Mouse (Mus musculus) erythroblast, embryonic 14.5 days (primary cell): ENCODE measurements around the gene Gale. TPM values are rescaled to one million over a fixed set of nuclear protein-coding genes. Genes with fewer than 3 reads are reported as not detected.
A peak's percentile ranks its signal among the peaks of the same experiment; 100 is the strongest.
"Not testable (repeated sequence)": the region's sequence is repeated elsewhere in the genome, so short reads cannot be mapped to it uniquely, and the experiment has no call there.

Source experiments
- H3K27me3 ChIP-seq: 2 replicates; pipeline ENCODE4 v1.6.1; 2012; ENCODE audit warnings: inconsistent platforms; ENCODE audit not compliant: control insufficient read depth
- H3K36me3 ChIP-seq: 2 replicates; pipeline ENCODE4 v1.6.1; 2012; ENCODE audit warnings: mild to moderate bottlenecking, inconsistent platforms; ENCODE audit not compliant: control insufficient read depth
- H3K4me1 ChIP-seq: 2 replicates; pipeline ENCODE4 v1.6.1; 2012; ENCODE audit warnings: inconsistent platforms; ENCODE audit not compliant: control insufficient read depth
- H3K4me3 ChIP-seq: replicated peaks from 2 replicates; pipeline ENCODE3; 2012; ENCODE audit warnings: moderate library complexity, mild to moderate bottlenecking, inconsistent platforms
- H3K9me3 ChIP-seq: 2 replicates; pipeline ENCODE4 v1.6.1; 2012; ENCODE audit warnings: low read length, inconsistent platforms, mixed read lengths; ENCODE audit not compliant: control insufficient read depth
- GATA1 ChIP-seq: IDR thresholded peaks from 2 replicates; pipeline ENCODE4 v1.6.1; 2012; ENCODE audit warnings: low read length, inconsistent platforms, mixed read lengths
- TAL1 ChIP-seq: IDR thresholded peaks from 3 replicates; pipeline ENCODE4 v1.6.1; 2012; ENCODE audit warnings: low read length, inconsistent platforms, mixed read lengths
- polyA plus RNA-seq: library from polyadenylated mRNA; stranded (reverse); fragments of >175 nt; gene quantifications from 2 replicates; pipeline ENCODE4 v1.2.3, GENCODE M21; 2012

Gene Gale
- polyA plus RNA-seq, 1 experiment: 3.9 TPM

- H3K36me3 ChIP-seq: peaks cover 43% of the 10 kb centered on the region
- H3K4me1 ChIP-seq: peaks cover 61% of the 10 kb centered on the region
- TF ChIP-seq TAL1 (no peak), GATA1 (no peak)
- no peaks in the 10 kb centered on the region for H3K27me3 ChIP-seq
- no peak overlapping the region for H3K4me3 ChIP-seq
- H3K9me3 ChIP-seq: no peaks in the 10 kb centered on the region
Measured at GRCm38 (mm10) chr4:135938858-135939257, 24.7 kb upstream of the Gale start.

GRCm38 (mm10) chr4:135941026-135941425, 22.5 kb upstream of the Gale start:
- H3K4me3 ChIP-seq, H3K27me3 ChIP-seq, H3K9me3 ChIP-seq: not testable (repeated sequence)
- peaks cover 31% of the 10 kb centered on the region for H3K36me3 ChIP-seq
- peaks cover 47% of the 10 kb centered on the region for H3K4me1 ChIP-seq

GRCm38 (mm10) chr4:135942193-135942592, 21.3 kb upstream of the Gale start:
- no peaks in the 10 kb centered on the region for H3K27me3 ChIP-seq
- H3K4me3 ChIP-seq: no peak overlapping the region
- peaks cover 44% of the 10 kb centered on the region for H3K4me1 ChIP-seq
- no peaks in the 10 kb centered on the region for H3K9me3 ChIP-seq
- TF ChIP-seq TAL1: no peak
- TF ChIP-seq GATA1: no peak
- peaks cover 30% of the 10 kb centered on the region for H3K36me3 ChIP-seq

GRCm38 (mm10) chr4:135943389-135943788, 20.1 kb upstream of the Gale start:
- H3K4me1 ChIP-seq: peaks cover 47% of the 10 kb centered on the region
- no peaks in the 10 kb centered on the region for H3K27me3 ChIP-seq
- peaks cover 27% of the 10 kb centered on the region for H3K36me3 ChIP-seq
- no peak for TF ChIP-seq TAL1
- TF ChIP-seq GATA1: no peak
- no peaks in the 10 kb centered on the region for H3K9me3 ChIP-seq
- H3K4me3 ChIP-seq: no peak overlapping the region

GRCm38 (mm10) chr4:135945706-135946105, 17.8 kb upstream of the Gale start:
- Histone ChIP-seq H3K9me3 (no peaks in the 10 kb centered on the region), H3K4me1 (peaks cover 46% of the 10 kb centered on the region), H3K36me3 (peaks cover 28% of the 10 kb centered on the region), H3K27me3 (no peaks in the 10 kb centered on the region), H3K4me3 (peak overlapping the region; percentile 73)
- TF ChIP-seq GATA1 (no peak), TAL1 (no peak)

- Histone ChIP-seq H3K4me1 (peaks cover 46% of the 10 kb centered on the region), H3K27me3 (no peaks in the 10 kb centered on the region), H3K9me3 (peaks cover 2% of the 10 kb centered on the region), H3K36me3 (peaks cover 30% of the 10 kb centered on the region), H3K4me3 (peak within 1 kb of the TSS; percentile 73)
- TF ChIP-seq GATA1 (no peak), TAL1 (no peak)
Measured at GRCm38 (mm10) chr4:135946278-135946658, 17.3 kb upstream of the Gale start, which contains the start of gene Hmgcl. Gene Hmgcl (plus strand): TSS chr4:135946448.

GRCm38 (mm10) chr4:135946659-135947301, 16.7 kb upstream of the Gale start:
- Histone ChIP-seq H3K4me1 (peaks cover 46% of the 10 kb centered on the region), H3K4me3 (peak overlapping the region; percentile 73), H3K9me3 (peaks cover 7% of the 10 kb centered on the region), H3K36me3 (peaks cover 35% of the 10 kb centered on the region), H3K27me3 (no peaks in the 10 kb centered on the region)
- no peak for TF ChIP-seq GATA1
- no peak for TF ChIP-seq TAL1

- Histone ChIP-seq H3K4me3 (peak overlapping the region; percentile 14), H3K4me1 (peaks cover 52% of the 10 kb centered on the region), H3K9me3 (peaks cover 16% of the 10 kb centered on the region), H3K27me3 (no peaks in the 10 kb centered on the region), H3K36me3 (peaks cover 46% of the 10 kb centered on the region)
- TF ChIP-seq GATA1 (no peak), TAL1 (no peak)
Measured at GRCm38 (mm10) chr4:135948142-135948541, 15.4 kb upstream of the Gale start.

GRCm38 (mm10) chr4:135949475-135949874, 14.1 kb upstream of the Gale start:
- H3K9me3 ChIP-seq: peaks cover 16% of the 10 kb centered on the region
- peaks cover 56% of the 10 kb centered on the region for H3K36me3 ChIP-seq
- H3K4me1 ChIP-seq: peaks cover 54% of the 10 kb centered on the region
- no peak for TF ChIP-seq TAL1
- no peak for TF ChIP-seq GATA1
- no peak overlapping the region for H3K4me3 ChIP-seq
- H3K27me3 ChIP-seq: no peaks in the 10 kb centered on the region

GRCm38 (mm10) chr4:135949911-135950310, 13.6 kb upstream of the Gale start:
- H3K9me3 ChIP-seq: peaks cover 16% of the 10 kb centered on the region
- no peak overlapping the region for H3K4me3 ChIP-seq
- H3K4me1 ChIP-seq: peaks cover 58% of the 10 kb centered on the region
- H3K27me3 ChIP-seq: no peaks in the 10 kb centered on the region
- peaks cover 61% of the 10 kb centered on the region for H3K36me3 ChIP-seq
- TF ChIP-seq GATA1: no peak
- no peak for TF ChIP-seq TAL1
